Mouse (Mus musculus): ENCODE measurements at regions not wholly inside any gene's neighbourhood (a gene's known extent, or its start where the extent isn't known, plus 50 kb on each side); places are given as distances from the start of the nearest gene placed in this dataset.

- TF ChIP-seq CTCF (IDR thresholded peaks at IDR 0.05; ENCODE audit: low read depth, low read length): no peak
- TF ChIP-seq POLR2A (IDR thresholded peaks at IDR 0.05; ENCODE audit: extremely low read depth, insufficient read depth, low read length): no peak
These were observed 2209.4 kb upstream of the Gm7489 start for GRCm38 (mm10) chr15:51675291-51675690.
